Mouse (Mus musculus) layer of hippocampus, postnatal 14 days (tissue): ENCODE measurements around the gene Zfp385a. TPM values are rescaled to one million over a fixed set of nuclear protein-coding genes. Genes with fewer than 3 reads are reported as not detected.
A peak's percentile ranks its signal among the peaks of the same experiment; 100 is the strongest.

ENCODE experiments used
- DNase-seq, 2 experiments: peaks; one replicate each; pipeline ENCODE4 v3.0.0; 2021 to 2022; ENCODE audit warnings: low spot score in 2 of 2, mixed read lengths in 1 of 2
- total RNA-seq, 2 experiments: library from RNA; stranded (reverse); gene quantifications; 2 replicates each; pipeline ENCODE4 v1.2.3; 2021

The Zfp385a gene
- total RNA-seq, 2 experiments from 2014 or later, result 43.2 to 44.4 TPM

DNA sequence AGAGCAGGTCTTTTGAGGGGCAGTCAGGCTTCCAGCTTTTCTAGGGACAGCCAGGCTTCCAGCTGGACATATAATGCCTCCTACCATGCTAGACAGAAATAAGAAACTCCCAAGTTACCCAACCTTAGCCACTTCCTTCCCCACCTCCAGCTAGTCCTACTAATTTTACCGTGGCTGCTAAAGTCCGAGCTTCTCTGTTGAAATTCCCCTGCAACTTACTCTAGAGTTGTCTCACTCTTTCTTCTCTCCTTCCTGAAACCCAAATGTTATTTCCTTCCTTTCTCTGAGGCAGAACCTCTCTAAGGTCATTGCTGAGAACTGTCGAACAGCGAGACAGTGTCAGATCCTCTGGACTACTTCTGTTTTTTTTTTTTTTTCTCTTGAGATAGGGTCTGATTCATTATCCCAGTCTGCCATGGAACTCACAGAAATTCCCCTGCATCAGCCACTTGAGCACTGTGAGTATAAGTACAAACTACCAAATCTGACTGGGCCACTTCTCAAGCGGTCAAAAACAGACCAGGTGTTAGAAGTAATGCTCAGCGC lies 29.5 kb downstream of the Zfp385a start, which contains the start of gene Gpr84:
Gene Gpr84, minus strand, starts transcription at position 248 of the 546 bp plus-strand sequence.
- DNase-seq, result no peak

DNA sequence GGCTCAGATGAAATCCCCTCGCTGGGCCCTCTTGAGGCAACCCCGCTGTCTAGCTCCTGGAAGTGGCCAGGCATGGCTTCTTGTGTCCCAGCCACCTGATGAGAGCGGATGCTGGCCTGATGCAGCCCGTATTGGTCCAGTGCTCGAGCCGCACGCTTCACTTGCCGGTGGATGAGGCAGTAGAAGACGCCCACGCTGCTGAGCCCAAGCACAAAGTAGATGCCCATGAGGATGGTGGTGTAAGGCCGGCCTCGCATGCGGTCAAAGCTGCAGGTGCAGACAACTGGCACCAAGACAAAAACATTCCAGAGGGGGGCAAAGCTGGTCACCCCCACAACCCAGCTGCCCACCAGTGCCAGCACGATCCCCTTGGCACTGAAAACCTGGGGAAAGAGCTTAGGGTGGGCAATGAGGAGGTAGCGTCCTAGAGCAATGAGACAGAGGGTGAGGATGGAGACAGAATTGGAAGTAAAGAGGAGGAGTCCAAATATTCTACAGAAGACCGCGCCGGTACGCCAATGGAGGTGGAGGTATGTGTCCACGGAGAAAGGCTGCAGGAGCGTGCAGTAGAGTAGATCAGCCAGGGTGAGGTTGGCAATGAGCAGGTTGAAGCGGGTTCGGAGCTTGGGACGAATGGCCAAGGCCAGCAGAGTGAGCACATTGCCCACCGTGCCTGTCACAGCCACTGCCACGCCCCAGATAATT lies 30.9 kb downstream of the Zfp385a start:
- DNase-seq, result no peak

DNA sequence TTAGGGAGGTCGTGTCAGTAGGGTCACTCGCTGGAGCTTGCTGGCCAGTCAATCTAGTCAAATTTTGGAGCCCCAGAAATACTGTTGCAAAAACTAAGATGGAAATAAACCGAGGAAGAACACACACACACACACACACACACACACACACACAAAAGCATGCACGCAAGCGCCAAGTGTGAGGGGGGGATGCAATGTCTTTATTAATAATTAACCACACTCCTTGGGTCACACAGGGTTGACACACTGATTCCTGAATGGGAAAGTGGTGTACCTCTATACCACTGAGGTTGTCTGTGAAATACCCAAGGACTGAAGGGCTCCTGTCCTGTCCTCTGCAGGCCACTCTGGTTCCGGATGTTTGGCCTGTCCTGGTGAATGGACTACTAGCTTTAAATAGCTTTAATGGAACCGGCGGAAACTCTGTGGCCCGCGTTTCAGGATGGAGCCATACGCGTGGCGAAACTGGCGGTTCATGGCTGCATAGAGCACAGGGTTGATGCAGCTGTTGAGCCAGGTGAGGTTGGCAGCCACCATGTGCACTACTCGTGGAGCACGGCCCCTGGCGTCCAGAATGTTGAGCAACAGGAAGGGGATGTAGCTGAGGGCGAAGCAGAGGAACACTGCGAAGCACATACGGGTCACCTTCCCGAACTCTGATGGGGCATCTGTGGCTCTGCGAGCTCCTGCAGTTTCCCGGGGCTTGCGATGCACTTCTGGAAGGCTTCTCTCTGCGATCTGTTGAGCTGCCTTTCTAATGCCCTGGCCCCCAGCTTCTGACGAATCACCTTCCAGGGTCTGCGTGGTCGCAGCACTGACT lies 31.6 kb downstream of the Zfp385a start:
- no peak for DNase-seq

DNA sequence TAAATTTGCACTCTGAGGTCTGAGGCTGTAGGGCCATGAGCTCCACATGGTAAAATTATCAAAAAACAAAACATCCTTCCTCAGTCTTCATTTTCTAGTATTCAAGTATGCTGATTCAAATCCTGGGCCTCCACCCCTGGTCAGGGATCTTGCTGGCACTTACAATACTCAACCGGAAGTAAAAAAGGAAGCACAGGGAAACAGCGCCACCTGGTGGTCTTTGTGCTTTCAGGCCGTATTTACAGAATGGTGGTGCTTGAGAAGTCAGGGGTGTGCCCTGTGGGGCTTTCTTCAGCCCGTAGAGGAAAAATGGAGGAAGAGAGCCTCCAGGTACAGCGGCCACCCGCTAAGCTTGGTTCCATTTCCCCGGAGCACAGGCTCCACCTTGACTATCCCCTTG lies 32.8 kb downstream of the Zfp385a start:
- peak; percentile 92 to 95 for DNase-seq

DNA sequence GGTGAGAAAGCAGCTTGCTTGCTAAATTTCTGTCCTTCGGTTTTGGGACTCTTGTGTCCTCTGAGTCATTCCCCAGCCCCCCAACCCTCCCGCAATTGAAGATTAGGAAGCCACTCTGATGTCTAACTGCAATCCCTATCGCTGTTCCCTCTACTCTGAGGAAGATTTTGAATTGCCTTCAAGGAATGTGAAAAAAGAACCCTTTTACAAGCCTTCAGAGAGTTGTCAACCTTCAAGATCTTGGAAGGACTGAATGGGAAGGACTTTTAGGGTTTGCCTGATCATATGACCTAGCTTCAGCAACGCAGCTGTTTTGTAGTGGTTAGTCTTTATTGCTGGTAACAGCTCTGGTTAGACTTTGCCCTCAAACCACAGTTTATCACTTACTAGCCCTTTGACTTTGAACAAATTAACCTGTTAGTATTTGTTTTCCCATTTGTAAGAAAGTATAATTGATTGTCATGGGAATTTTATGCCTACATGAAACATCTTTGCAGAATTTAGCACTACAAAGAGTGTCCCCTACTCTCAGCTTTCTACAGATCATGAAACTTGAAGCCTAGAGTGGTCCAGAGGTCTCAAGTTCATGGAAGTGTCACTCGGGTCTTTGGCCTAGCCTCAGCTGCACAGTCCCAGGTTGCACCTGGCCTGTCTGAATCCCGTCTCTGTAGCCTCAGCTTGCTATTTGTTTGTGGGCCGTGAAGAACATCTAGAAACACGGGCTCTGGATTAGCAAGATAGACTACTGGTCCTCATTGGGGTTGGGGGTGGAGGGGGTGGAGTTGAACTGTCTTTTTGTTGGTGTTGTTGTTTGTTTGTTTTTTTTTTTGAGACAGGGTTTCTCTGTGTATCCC lies 33.9 kb downstream of the Zfp385a start:
- no peak for DNase-seq

DNA sequence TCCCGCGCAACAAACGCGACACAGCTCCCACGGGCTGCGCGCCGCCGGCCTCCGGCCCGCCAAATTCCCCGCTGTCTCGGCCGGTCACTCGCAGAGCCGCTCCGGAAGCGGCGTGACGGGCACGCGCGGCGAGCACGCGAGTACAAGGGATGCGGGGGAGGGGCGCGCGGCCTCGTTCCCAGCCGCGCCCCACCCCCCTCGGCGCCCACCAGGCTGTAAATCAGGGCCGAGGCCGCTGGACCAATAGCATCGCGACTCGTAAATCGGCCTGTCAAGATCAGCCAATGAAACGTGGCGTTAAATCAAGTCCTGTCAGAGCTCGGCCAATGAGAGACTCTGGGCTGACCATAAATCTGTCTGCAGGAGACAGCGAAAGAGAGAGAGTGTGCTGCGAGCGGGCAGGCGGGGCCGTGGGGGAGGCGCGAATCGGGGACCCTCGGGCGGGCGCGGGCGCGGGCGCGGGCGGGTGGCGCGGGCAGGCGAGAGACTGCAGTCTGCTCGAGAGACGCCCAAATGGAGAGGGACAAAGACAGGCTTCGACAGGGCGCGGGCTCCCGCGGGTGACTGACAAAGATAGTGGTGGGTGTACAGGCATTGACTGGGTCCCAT lies 34.7 kb downstream of the Zfp385a start:
- DNase-seq, result peak; percentile 95 to 99

DNA sequence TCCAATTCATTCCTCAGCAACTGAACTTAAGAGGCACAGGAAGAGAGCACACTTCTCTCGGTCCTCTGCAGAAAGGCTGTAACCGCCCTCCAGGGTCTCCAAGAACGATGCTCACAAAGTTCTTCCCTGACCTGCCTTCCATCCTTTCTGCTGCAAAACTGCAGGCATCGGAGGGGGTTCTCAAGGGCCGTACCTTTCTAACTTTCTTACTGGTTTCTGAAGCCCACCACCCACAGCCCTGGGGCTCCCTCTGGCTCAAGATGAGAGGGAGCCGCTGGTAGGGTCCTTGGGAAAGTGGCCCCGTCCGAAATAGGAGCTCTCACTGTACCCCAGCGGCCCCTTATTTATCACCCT lies 35.3 kb downstream of the Zfp385a start:
- no peak for DNase-seq

DNA sequence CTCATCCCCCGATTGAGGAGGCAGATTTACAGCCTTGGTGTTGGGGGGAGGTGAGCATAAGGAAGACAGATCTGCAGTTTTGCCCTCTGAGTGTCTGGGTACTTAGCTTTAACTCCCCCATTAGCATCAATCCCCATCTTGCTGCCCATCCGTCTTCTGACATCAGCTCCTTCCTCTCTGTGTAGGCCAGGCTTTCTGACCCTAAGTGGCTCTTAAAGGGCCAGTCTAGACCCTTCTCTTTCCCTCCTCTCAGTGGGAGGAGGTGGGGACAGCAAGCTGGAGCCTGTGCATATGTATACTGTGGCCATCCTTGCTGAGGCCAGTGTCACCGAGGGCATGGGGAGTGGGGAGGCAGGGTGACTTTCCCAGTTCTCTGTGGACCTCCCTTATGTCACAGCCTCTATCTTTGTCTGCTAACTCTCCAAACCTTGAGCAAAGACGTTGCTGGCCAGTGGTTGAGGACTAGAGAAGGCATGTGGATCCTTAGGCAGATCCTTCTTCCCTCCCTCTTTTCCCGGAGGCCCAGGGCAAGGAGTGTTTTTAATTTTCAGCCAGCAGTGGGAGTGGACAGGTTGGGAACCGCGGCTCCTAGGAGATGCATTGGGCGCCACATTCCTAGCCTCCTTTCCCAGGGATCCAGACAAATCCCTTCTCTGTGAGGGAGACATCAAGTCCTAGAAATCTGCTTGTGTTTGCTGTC lies 35.8 kb downstream of the Zfp385a start:
- DNase-seq, result no peak

DNA sequence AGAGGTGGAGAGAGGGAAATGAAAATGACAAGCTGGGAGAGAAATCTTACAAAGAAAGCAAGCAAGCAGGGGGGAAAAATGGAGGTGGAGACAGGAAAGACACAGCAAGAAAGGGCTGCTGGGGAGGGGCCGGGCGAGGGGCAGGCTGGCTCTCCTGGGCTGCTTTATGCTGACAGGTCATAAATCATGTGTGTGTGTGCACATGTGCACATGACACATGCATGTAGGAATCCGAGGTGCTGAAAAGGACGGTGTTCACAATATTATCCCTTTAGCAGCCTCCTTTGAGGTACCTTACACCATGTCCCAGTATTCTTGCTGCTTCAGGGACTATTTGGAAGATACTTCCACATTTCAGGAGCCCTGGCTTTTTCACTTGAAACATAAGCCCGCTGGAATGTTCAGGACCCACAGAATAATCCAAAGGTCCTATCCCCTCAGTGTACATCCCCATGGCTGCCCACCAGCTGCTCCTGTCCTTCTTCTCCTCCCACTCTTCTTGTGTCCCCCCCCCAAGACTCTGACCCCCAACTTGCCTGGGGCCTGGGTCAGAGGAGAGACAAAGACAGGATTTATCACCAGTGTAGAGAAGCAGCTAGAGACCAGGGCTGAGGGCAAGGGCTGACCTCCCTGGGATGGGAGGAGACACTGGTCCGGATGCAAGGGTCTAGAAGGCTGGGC lies 37.4 kb downstream of the Zfp385a start:
- DNase-seq, result no peak

DNA sequence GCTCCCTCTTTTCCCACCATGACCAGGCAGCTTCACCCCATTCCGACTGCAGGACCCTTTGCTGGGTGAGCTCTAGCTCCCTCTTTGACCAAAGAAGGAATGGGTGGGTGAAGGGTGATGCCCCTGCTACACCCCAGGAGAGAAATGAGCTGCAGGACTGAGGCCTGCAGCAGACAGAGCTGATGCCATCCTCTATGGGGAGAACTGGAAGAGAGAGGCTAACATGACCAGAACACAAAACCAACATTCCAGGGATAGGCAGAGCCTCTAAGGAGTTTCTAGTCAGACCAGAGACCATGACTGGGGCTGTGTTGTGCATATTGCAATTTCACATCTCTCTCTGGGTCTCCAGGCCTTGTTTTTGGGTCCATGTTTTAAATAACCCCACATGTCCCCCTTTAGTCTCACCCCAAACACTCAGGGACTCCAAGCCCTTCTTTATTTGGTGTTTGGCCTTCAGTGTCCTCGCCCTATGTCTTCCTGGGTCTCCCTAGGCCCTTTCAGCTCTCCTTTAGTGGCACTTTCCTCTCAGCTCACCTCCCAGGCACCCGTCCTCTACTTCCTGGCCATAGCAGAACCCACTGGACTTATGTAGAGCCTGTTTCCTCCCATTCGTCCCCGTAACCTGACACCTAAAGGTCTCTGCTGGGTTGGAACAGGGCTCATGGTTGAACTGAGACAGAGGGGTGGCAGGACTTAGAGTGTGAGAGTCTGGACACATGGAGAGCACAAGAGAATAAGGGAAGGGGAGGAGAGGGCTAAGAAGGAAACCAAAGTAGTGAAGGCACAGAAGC lies 38.1 kb downstream of the Zfp385a start:
- no peak for DNase-seq

DNA sequence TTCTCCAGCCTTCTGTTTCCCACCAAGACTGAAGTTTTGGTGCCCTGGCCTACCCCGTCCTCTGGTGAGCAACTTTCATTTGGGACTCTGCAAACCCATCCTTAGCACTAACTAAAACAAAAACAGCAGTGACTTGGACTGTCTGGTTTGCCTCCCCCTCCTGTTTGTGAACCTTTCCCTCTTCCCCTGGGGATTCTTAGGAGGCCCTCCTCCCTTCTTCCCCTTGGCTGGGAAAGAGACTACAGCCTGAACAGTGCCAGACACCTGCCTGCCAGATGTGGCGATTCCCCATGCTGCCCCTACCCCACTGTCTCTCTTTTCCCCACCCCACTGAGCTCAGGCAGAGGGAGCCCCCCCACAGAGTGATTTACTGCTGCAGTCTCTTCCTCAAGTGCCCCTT lies 38.8 kb downstream of the Zfp385a start:
- DNase-seq, result no peak

DNA sequence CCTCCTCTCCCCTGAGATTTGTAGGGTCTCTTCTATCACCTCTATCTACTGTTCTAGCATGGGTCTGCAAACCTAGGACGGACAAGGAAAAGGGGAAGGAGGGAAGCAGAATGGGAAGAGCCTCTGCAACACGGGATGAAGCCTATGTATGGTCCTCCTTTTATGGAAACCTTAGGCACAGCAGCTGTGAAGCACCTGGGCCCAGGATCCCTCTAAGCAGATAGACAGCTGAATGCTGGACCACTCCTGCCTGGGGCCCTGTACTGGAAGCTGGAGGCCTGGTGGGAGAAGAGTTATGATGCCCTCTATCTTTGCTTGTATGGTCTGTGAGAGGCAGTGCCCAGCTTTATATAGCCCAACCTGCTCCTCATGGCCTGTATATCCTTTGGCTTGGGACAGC lies 39.3 kb downstream of the Zfp385a start:
- no peak for DNase-seq

DNA sequence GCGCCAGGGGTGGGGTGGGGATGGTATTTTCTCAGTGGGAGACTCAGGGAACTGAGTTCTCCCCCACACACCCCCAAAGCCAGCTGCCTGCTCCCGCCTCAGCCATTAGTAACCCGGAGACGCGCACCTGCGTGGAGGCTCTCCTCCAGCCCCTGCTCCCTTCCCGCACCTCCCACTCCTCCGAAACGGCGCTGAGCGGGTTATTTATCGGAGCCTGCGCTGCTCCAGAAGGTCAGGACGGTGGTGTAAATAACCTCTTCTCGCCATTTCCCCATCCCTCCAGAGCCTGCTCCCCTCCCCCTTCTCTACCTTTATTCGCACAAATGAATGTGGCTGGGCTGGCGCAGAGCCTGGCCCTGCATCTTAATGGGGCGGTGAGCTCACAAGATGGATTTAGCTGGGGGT lies 39.8 kb downstream of the Zfp385a start:
- no peak for DNase-seq

DNA sequence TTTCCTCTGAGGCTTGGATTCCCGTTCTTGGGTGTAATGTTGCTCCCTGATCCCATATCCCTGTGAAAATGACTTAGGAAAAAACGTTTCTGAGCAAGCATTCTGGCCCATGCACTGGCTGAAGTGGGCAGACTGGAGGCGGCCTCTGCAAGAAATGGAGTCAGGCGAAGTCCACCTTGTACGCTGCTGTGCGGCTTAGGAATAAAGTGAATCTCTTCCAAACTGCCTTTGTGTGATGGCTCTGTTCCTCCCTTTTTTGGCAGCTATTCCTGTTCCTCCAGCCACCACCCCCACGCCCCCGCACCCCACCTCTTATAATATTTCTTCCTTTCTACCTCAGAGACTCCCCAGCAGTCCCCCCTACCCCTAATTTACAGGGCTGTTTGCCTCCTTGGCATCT lies 40.2 kb downstream of the Zfp385a start:
- DNase-seq, result no peak

DNA sequence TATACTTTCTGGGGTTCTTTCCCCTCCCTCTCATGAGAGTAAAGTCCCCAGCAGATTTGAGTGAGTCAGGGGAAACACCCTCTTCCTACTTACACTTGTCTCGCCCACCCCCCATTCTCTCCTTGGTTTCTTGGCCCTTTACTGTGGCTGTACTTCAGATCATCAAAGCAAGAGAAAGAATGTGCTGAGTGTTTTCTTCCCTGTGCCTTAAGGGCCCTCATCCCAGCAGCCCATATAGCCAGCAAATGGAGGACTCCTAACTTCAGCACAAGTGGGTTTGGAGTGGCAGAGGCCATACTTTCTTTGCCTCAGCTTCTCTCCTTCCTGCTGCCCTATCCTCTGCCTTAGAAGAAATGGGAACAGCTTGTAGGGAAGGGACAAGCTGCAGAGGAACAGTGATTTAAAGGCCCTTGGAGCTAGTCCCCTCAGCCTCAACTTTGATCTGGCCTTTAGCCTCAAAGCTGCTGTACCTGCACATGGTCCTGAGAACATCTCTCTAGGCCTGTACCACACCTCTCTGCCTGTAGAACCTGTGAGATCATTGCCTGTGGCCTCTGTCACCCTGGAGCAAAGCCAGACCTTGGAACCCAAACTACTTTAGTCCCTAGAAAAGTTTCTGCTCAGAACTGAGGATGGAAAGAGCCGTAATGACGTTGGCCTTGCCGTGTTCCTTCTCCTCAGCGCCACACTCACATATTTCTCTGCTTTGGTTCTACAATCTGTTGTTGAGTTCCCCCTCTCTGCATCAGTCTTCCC lies 40.9 kb downstream of the Zfp385a start:
- DNase-seq, result no peak

DNA sequence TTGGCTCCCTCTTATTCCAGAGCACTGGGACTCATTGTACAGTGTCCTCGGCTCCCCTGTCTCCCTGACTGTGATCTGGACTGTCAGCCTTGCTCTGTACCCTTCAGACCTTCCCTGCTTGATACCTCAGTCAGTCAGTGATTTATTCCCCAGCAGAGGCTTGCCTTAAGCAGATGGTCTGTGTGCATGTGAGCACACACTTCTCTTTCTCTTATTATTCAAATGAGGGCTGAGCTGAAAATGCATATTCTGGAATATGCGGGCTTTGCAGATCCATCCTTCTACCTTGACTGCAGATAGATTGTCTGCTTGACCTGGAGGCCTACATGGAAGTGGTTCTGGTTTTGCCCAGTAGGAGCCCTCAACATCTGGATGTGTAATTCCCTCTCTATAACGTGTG lies 41.9 kb downstream of the Zfp385a start:
- no peak for DNase-seq

DNA sequence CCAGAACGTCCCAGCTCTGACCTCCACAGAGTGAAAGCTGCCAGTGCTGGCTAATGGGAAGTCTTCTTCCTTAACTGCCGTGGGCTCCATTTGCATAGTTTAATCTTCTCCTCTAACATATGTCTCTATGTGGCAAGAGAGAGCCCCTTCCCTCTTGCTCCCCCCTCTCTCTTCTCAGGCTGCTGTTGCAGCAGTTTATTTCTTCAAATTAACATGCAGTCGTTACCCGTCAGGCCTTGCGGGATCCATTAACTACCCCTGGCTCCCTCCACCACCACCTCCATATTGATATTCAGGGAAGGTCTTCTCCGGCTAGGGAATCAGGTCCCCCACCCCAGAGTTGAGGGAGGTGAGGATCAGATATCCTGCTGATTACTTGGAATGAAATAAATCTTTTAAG lies 42.6 kb downstream of the Zfp385a start:
- DNase-seq, result no peak

DNA sequence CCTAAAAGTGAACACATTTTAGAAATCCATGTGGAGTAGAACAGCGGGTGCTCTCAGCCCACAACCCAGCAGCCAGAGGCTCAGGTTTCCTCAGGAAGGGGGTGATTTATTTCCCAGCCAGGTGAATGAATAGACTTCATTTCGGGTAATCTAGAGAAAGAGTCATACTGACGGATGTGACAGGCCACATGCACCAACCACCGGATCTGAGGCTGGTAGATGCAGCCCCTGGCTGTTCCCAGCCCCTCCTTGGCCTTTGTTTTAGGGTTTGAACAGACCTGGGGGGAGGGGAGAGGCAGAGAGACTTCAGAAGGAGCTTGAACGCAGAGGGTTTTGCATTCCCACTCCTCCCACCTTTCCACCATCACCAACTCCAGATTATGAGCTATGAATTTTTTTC lies 44.0 kb downstream of the Zfp385a start:
- no peak for DNase-seq
